Mouse (Mus musculus) E14TG2a.4 (cell line): ENCODE measurements around the gene Egfr.

ENCODE experiments used
- CTCF ChIP-seq: conservative IDR thresholded peaks from 2 replicates; pipeline ENCODE4 v1.5.1; 2014; ENCODE audit warnings: low read length
- POU5F1 ChIP-seq: IDR thresholded peaks from 2 replicates; pipeline ENCODE4 v1.6.1; 2014; ENCODE audit warnings: low read length, borderline replicate concordance

DNA sequence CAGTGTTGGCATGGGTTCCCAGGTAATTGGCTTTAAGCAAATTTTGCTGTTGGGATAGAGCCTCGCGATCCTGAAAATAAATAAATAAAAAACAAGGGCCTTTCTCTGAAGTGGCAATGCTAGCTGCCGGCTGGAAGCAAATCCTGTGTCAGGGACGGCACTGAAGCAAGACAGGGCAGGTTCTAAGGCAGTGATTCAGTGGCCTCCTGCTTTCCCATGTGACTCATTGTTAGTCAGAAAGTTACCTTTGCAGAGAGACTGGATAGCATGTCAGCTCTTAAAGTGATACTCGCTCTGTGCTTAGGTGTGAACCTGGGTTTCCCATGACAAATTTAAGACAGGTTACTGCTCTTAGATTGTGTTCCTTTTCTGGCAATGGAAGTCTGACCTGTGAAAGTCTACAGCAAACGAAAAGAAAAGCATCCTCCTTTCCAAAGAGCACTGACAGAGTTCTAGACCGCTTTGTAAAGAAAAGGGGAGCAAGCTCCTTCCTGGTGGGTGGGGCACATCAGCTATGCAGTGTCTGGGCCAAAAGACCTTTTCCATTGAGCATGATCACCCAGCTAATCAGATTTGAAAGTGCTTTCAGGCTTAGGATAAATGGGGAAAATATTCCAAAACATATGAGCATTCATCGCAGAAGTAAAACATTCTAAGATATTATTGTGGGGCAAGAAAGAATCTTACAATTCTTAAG lies 78.7 kb downstream of the Egfr start:
- TF ChIP-seq CTCF (no peak), POU5F1 (no peak)
